ENCODE assay signal across 10 mouse cellular contexts in the genomic region with DNA sequence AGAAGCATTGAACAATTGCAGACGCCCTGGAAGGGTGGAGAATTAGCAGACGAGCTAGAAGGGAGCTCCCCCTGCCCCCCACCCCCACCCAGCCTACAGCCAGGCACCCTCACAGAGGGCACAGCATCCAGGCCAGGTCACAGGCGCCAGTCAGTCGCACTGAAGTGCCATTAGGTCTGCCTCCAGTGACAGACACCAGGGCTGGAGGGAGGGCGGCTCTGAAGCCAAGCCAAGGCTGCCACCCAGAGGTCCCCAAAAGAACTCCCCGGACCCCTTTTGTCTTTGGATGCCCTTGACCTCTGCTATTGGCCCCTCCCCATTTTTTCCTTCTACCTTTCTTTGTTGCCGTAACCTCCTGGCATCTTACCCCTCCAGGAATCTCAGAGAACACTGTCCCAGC.
A peak's percentile ranks its signal among the peaks of the same experiment; 100 is the strongest.
DNase-seq lines count a peak whose midpoint lies in the region; ATAC-seq lines count a peak whose summit lies in the region.
"Had no signal": no experiment of that assay in that cellular context is flagged by ENCODE, and none has a peak within 500 bp of the region (broad histone marks: within the 10 kb centered on the region; RNA-seq: fewer than 3 reads in every experiment).

No protein-coding gene starts in this region.

- H3K9ac ChIP-seq in heart, embryonic 14.5 days (ENCODE audit: low read length), result no peak overlapping the region
- no peak overlapping the region for H3K9ac ChIP-seq in hindbrain, embryonic 12.5 days
- no peak overlapping the region for H3K9ac ChIP-seq in midbrain, embryonic 15.5 days

- no peak overlapping the region for H3K4me3 ChIP-seq in heart, embryonic 14.5 days (ENCODE audit: control insufficient read depth in 1 of 2, insufficient read depth in 1 of 2, low read depth in 1 of 2, low read length in 2 of 2)
- no peak overlapping the region for H3K4me3 ChIP-seq in hindbrain, embryonic 12.5 days
- H3K4me3 ChIP-seq in midbrain, embryonic 15.5 days, result no peak overlapping the region

- no peaks in the 10 kb centered on the region for H3K27me3 ChIP-seq in heart, embryonic 14.5 days (ENCODE audit: control insufficient read depth, insufficient read depth, low read length)
- no peaks in the 10 kb centered on the region; the same call in 1 of the 2 replicates for H3K27me3 ChIP-seq in hindbrain, embryonic 12.5 days
- H3K27me3 ChIP-seq in midbrain, embryonic 15.5 days (replicated peaks), result no peaks in the 10 kb centered on the region

- H3K4me1 ChIP-seq in heart, embryonic 14.5 days (ENCODE audit: control insufficient read depth in 2 of 2, insufficient read depth in 2 of 2, low read length in 2 of 2), result peaks cover 9 to 11% of the 10 kb centered on the region in 2 experiments
- peaks cover 27% of the 10 kb centered on the region for H3K4me1 ChIP-seq in hindbrain, embryonic 12.5 days
- H3K4me1 ChIP-seq in midbrain, embryonic 15.5 days, result peaks cover 10% of the 10 kb centered on the region

- no peak for DNase-seq in heart, adult 9 months (ENCODE audit: low spot score in 2 of 2)
- peak; percentile 41 for DNase-seq in NIH3T3 (ENCODE audit: low read depth)
- DNase-seq in T-cell, adult 2 months (ENCODE audit: low spot score), result no peak
- DNase-seq in adrenal gland, adult 18-20 months (ENCODE audit: low spot score in 2 of 2), result no peak
- DNase-seq in kidney, postnatal 36 days, result no peak
- DNase-seq: thymus, adult 2 months had no signal

- no peak overlapping the region for H3K4me2 ChIP-seq in heart, embryonic 14.5 days (ENCODE audit: low read length)
- no peak overlapping the region for H3K4me2 ChIP-seq in hindbrain, embryonic 12.5 days (replicated peaks)
- H3K4me2 ChIP-seq in midbrain, embryonic 15.5 days, result no peak overlapping the region

- H3K36me3 ChIP-seq in heart, embryonic 14.5 days (ENCODE audit: control insufficient read depth, insufficient read depth, low read length), result no peaks in the 10 kb centered on the region
- H3K36me3 ChIP-seq in hindbrain, embryonic 12.5 days, result no peaks in the 10 kb centered on the region
- H3K36me3 ChIP-seq in midbrain, embryonic 15.5 days (replicated peaks), result no peaks in the 10 kb centered on the region
- H3K36me3 ChIP-seq: G1E had no signal

- H3K9me3 ChIP-seq in heart, embryonic 14.5 days (ENCODE audit: control insufficient read depth, low read length), result no peaks in the 10 kb centered on the region
- no peaks in the 10 kb centered on the region for H3K9me3 ChIP-seq in hindbrain, embryonic 12.5 days (replicated peaks)
- H3K9me3 ChIP-seq in midbrain, embryonic 15.5 days, result no peaks in the 10 kb centered on the region

- ATAC-seq in heart, embryonic 14.5 days (ENCODE audit: insufficient number of reproducible peaks, insufficient read depth, low FRiP score, low read depth), result peak; percentile 48; the same call in 1 of the 2 replicates
- ATAC-seq in hindbrain, embryonic 12.5 days (ENCODE audit: low FRiP score), result peak; percentile 55
- ATAC-seq in midbrain, embryonic 15.5 days (replicated peaks), result peak; percentile 73

- no peak overlapping the region for H3K27ac ChIP-seq in heart, embryonic 14.5 days (replicated peaks in 1 of 2; ENCODE audit: control insufficient read depth in 1 of 2, insufficient read depth in 1 of 2, low read depth in 2 of 2, low read length in 2 of 2)
- H3K27ac ChIP-seq in hindbrain, embryonic 12.5 days, result no peak overlapping the region
- H3K27ac ChIP-seq in midbrain, embryonic 15.5 days, result no peak overlapping the region

- 28% methylated on average over 7 of the region's 7 CpGs for WGBS in heart, embryonic 14.5 days
- 30% methylated on average over 7 of the region's 7 CpGs for WGBS in hindbrain, embryonic 12.5 days
- WGBS in midbrain, embryonic 15.5 days, result 27% methylated on average over 7 of the region's 7 CpGs
